Mouse (Mus musculus): ENCODE results near the gene Arhgef25.
A peak's percentile ranks its signal among the peaks of the same experiment; 100 is the strongest.
"Not testable (repeated sequence)": the region's sequence is repeated elsewhere in the genome, so short reads cannot be mapped to it uniquely, and the experiment has no call there.

The Arhgef25 gene

DNA sequence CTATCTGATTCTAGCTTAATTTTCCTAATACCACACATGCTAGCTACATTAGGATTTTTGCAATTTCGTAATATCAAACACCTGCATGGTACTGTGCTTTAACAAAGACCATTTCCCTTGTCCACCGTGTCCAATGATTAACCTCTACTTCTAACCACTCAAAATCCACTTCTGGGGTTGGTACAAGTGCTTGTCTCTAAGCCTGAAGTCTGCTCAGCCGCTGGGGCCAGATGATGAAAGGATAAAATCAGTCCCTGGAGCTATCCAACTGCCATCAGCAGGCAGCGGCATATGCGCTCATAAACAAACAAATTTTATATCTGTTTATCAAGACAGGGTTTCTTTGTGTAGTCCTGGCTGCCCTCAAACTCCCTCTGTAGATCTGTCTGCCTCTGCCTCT is 14.7 kb upstream of the Arhgef25 start:
- DNase-seq (ENCODE audit: low read depth): no peak

DNA sequence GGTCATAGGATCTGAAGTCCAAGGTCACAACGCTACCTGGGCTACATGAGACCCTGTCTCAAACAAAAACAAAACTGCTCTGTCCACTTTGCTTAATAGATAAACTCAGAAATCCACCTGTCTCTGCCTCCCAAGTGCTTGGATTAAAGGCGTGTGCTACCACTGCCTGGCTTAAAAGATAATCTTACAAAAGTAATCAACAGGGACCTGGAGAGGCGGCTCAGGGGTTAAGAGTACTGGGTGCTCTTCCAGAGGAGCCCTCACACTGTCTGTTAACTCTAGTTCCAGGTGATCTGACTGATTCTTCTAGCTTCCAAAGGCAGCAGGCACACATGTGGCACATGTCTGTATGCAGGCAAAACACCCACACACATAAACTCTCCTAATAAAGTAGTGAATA is 13.2 kb upstream of the Arhgef25 start:
- DNase-seq (ENCODE audit: low read depth): no peak

DNA sequence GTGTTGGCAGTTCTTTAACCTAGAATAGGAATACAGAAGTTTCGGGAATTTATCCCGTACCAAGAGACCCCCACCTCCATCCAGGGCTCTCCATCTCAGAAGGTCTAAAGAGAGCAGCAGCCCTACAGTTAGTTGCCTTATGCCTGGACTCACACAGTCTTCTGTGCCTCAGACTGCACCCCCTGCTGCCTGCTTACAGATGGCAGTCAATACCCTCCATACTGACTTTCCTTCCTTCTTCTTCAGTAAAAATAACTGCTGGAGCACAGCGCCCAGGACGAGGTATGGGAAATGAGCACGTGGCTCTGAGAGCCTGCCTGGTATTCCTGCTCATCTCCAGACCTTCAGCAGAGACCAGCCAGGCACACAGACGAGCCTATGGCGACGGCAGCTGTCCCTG is 10.4 kb upstream of the Arhgef25 start:
- DNase-seq (ENCODE audit: low read depth): peak; percentile 35

DNA sequence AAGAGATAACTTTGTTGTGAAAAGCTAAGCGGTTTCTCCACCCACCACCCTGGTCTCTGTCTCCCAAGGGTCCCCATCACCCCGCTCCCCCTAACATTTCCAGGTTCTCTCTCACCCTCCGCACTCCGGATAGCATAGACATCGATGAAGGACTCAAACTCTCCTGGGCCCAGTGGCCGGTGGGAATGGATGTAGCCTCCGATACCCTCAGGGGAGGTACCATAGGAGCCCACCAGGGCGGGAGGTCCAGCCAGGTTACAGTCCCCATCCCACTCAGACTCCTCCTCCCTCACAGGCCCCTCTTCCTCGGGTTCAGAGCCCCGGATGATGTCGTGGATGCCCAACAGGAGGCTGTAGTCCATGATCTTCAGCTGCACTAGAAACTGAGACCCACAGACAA is 9.6 kb upstream of the Arhgef25 start:
- DNase-seq (ENCODE audit: low read depth): no peak

DNA sequence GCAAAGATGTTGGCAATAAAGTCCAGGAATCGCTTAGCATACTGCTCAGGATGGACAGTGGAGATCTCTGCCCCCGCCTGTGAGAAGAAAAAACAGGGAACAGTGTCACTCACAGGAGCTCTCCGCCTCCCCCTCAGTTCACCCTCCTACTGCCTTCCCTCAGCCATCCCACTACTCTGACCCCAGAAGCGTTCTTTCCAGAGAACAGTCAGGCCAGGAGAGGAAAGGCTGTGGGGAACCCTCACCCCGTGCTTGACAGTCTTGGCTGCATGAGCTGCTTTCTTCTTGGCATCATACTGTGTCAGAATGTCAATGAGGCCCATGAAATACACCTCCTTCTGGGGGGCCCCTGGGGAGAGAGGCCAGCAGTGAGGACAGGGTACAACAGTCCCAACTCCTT is 9.2 kb upstream of the Arhgef25 start:
- no peak for DNase-seq (ENCODE audit: low read depth)

DNA sequence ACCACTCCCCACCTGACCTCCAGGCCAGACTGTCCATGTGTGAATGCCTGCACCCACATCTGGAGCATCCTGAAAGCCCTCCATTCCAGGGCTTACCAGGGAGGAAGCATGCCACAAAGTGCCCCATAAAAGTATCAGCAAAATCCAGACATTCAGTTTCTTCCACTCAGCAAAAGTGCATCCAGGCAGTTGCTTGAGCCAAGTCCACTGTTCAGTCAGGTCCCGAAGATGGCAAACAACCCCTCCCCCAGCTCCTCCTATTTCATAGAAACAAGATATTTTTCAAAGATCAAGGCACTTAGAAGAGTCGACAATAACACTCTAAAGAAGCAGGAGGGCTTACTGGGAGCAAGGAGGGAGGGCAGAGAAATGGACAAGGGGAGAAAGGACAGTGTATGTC is 8.6 kb upstream of the Arhgef25 start:
- no peak for DNase-seq (ENCODE audit: low read depth)

DNA sequence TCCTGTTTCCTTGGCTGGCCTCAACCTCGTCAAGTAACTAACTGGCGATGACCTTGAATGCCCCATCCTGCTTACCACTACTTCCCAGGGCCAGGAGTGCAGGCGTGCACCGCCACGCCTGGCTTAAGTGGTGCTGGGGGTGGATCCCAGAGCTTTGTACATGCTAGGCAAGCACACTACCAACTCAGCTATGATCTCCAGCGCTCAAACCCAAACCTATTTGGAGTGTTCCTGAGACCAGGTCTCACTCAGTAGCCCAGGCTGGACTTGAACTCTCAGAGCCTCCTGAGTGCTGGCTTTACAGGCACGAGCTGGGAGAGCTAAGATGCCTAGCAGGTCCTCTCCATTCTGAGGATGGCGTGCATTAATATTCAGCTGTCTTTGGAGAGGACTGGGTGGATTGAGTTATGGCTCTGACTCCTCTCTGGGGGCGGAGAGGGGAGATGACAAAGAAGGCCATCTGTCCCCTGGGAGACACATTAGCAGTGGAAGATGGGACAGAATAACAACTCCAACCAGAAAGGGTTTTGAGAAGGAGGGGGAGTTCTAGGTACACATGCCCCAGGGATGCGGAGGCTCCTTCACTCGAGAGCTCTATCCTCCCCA is 7.7 kb upstream of the Arhgef25 start:
- DNase-seq (ENCODE audit: low read depth): no peak

DNA sequence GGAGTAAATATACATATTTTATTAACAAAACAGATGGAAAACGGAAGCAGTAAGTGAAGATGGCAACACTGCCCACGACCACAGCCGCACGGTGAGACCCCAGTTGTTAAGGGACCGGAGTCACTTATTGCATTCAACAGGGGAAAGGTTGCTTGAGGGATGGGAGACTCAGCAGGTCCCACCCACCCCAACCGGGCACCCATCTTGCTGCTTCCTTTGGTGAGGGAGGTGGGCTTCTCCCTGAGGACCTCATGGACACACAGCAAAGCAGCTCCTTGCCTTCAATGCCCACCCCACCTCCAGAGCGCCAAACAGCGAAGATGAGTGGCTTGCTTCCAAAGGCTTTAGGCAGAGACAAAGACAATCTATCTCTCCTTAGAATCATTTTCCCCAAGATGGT is 7.2 kb upstream of the Arhgef25 start:
- DNase-seq (ENCODE audit: low read depth): no peak

DNA sequence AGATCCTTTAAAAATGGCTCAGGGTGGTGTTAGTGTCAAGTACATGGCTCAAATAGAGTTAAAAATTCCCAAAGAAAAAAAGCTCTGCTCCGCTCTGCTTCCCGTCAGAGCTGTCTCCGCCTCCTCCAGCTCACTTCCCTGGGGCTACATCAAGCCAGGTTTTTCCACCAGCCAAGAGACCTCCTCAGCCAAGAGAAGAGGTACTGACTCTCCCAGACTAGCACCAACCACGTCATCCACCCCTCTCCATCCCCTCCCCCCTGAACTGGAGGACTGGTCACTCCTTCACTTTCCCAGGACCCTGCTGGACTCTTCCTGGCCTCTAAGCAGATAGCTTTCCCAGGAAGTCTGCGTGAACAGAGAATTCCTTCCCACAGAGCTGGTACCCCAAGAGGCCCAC is 6.5 kb upstream of the Arhgef25 start:
- peak; percentile 95 for DNase-seq (ENCODE audit: low read depth)

DNA sequence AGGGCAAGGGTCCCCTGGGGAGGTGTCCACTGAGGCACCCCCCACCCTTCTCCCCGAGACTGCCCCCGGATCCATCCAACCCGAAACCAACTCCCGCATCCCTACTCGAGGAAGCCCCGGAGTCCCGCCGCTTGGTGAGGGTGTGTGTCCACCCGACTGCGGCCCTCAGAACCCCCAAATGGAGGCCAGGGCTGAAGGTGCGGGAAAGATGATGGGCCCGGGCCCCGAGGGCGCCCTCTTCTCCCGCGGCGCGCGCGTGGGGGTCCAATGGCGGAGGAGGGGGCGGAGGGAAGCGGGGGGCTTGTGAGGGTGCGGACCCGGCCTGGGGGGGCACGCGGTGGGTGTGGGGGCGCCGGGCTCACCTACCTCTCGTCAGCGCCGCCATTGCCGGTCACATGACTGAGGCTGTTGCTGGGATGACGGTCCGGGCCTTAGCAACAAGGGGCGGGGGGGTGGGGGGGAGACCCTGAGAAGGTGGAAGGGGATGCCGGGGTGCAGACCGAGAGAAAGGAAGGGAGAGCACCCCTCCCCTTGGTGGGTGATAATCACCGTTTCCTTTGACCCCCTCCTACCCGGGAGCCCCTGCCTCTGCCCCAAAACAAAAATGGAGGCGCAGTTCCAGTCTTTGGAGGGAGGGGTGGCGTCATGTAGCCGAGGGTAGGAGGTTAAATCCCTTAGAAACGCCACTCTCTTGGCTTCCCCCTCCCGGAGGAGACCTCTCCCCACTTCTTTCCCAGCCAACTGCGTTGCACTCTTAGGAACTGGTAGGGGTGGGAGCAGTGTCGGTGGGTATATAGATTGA is 5.6 kb upstream of the Arhgef25 start, which contains the start of gene Dtx3:
TSS of gene Dtx3 (minus strand) at position 401 of the 802 bp plus-strand sequence.
- DNase-seq (ENCODE audit: low read depth): peak; percentile 75

DNA sequence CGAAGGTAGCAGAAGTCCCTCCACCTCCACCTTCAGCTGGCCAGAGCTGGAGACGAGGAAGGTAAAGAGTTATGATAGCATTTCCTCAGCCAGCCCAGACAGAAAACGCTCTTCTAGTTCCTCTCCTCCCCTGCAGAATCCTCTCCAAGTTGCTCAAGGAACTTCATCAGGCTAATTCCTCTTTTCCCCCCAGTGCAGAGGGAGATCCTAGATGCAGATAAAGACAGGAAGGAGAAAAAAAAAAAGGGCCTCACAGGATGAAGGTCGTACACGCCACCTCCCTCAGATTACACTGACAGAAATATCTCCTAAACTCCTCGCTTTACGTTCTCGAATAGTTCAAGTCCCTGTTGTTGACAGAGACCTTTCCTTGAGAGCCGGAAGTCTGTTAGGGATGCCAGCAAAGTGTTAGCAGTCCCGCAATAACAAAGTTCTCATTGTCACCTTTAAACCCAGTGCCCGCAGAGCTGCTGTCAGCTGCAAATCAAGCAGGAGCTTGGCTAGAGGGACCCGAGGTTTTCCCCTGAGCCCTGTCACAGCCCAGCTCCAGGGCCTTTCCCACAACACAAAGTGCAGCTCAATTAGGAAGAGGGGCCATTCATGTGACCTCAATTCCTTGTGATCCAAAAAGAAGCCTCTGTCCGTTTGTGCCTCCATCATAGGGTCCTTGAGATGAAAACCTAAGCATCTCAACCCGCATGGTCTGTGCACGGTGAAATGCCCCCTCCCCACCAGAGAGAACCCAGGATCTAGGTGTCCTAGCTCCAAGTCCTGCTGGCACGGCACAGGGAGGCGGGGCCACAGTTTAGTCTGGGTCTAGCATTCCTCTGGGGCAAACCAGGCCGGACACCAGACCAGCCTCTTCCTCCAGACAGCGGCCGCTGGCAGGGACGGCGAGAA is 4.8 kb upstream of the Arhgef25 start:
- peak; percentile 84 for DNase-seq (ENCODE audit: low read depth)

DNA sequence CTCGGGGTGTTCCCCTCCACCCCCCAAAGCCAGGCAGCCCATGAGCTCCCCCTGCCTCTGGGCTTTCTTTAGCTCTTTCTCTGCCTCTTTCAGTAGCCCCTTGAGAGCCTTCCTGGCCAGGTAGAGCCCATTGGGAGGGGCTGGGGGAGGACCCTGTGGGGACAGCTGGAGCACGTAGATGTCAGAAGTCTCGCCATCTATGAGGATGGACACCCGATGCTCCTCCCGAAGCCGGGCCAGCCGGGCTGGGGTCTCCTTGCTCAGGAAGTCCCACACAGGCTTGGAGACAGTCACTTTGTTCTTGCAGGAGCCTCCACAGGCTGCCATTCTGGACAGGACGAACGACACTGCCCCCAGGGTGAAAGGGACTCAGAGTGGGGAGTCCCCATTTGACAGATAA is 3.1 kb upstream of the Arhgef25 start:
- DNase-seq (ENCODE audit: low read depth): no peak

DNA sequence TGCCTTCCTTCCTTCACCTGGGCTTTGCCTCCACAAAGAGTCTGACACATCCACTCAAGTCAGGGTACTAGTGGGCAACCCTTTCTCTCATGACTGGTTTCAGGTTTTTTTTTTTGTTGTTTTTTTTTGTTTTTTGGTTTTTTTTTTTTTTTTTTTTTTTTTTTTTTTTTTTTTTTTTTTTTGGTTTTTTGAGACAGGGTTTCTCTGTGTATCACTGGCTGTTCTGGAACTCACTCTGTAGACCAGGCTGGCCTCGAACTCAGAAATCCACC is 2.1 kb upstream of the Arhgef25 start:
- not testable (repeated sequence) for DNase-seq (ENCODE audit: low read depth)

DNA sequence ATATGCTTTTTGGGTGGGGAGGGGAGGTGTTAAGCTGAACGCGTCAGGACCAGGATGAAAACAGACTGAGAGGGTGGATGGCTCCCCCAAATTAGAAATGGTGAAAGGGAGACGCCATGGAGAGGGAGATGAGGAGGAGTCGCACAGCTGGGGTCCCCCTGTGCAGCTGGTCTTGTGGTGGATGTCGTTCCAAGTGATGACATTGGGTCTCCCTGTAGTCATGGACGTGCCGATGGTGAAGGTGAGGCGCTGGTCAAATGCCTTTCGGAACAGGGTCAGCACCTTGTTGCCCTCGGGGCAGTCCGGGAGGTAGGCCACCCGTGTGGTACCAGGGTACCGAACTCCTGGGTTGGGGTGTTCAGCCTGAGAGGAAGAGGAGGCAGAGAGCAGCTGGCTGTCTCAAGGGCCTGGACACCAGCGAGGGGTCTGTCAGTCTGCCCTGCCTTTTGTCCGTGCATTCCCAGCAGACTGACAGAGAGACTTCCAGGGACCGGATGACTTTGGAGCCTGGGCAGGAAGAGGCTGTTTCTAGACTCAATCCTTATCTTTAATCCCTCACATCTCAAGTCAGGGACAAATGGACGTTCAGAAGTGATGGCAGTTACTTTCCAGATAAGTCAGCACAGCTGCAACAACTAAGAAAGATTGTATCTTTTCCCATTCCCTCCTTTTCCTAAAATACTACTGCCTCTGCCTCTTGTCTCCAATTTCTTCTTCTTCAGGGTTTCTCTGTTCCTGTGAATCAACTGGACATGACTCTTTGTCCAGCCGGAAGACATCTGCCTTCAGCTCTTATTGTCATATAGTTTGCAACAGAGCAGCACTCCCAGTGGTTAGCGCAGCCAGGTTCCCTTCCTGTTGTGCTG is 1.5 kb upstream of the Arhgef25 start:
- DNase-seq (ENCODE audit: low read depth): no peak

DNA sequence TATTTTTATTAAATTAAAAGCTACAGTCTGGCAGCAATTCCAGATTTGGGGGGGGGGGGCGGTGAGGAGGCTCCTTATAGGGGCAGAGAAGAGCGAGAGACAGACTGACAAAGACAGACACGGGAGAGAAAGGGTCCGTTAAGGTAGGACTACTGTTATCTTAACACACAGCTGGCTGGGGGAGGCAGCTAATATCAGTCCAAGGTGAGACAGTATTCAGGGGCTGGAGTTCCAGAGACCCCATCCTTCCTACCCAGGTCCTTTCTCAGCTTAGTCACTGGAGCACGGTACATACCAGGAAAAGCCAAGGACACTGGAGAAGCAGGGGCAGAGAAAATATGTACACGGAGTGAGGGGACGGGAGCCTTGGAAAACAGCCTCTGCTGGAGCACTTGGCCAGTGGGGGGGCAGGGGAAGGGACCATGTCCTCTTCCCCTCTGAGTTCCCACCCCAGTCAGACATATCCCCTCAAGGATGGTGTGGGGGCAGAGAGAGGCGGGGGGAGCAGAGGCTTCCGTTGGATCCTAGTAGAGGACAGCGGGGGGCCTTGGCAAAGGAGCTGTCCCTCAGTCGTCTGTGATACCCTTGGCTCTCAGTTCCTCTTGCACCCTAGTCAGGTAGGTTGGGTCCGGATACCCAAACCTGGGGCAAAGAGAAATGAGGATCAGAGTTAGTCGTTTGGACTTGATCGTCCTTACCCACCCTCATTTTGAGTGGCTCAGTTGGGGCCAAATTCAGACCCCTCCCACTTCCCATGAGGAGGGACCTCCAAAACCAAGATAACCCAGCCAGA is 711 bp upstream of the Arhgef25 start:
- peak; percentile 25 for DNase-seq (ENCODE audit: low read depth)

DNA sequence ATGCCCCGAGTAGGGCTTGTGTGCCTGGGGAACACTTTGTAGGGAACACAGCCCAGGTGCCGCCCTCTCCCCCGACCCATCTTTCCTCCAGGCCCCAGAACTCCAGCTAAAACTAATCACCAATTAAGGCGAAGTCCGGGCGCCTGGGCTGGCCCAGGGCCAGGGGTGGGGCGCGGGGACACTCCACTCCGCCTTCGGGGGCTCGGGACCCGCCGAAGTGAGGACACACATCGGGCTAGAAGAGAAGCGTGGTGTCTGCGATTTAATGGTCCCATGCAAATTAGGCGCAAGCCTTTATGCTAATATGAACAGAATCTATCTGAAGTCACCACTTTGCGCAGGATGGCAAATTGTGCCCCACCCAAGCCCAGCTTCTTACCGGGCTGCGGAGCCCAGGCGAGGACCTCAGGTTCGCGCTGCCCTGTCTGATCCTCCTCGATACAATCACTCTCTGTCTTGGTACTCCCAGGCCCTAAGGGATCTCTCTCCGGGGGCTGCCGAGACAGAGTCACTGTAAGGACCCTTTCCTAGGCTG is 700 bp downstream of the Arhgef25 start:
- DNase-seq (ENCODE audit: low read depth): peak; percentile 75

DNA sequence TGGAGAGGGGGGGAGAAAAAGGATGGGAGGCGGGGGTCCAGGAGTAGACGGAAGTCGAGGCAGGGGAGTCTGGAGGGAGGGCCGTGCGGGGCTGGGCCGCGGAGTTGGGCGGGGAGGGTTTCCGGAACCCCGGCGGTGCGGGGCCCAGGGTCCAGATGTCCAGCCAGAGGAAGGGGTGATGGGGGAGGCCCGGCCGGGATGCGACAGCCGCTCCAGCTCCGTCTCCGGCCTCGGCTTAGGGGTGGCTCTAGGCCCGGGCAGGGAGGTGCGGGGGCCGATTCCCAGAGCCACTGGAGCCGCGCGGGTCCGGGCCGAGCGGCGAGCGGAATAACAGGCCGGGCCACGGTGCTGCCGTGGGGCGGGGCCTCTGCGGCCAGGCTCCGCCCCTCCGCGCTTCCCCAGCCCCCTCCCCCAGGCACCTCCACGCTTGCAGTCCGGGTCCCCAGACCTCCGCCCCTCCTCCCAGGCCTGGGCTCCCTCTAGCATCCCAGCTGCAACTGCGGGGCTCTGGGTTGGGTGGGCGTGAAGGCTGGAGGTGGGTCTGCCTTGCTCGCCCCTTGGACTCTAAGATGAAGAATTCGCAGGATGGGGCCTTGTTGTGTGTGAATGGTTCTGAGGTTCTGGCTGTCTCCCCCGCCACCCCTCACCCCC is 1.3 kb downstream of the Arhgef25 start:
- DNase-seq (ENCODE audit: low read depth): peak; percentile 92

DNA sequence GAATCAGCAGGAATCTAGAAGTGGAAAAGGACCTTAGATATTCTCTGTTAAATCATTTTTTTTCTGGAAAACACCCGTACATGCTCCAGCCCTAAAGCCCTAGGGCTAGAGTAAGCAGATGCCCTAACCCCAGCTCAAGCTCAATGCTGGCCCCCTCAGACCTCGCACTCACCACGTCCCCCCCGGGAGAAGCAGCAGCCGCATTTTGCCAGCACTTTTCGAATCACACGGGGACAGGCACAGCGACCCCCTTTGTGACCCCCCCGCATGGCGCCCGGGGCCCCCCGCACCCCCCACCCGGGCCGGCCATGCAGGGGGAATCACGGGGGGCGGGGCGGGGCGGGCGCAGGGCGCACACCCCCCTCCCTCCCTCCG is 1.8 kb downstream of the Arhgef25 start:
- DNase-seq (ENCODE audit: low read depth): no peak

DNA sequence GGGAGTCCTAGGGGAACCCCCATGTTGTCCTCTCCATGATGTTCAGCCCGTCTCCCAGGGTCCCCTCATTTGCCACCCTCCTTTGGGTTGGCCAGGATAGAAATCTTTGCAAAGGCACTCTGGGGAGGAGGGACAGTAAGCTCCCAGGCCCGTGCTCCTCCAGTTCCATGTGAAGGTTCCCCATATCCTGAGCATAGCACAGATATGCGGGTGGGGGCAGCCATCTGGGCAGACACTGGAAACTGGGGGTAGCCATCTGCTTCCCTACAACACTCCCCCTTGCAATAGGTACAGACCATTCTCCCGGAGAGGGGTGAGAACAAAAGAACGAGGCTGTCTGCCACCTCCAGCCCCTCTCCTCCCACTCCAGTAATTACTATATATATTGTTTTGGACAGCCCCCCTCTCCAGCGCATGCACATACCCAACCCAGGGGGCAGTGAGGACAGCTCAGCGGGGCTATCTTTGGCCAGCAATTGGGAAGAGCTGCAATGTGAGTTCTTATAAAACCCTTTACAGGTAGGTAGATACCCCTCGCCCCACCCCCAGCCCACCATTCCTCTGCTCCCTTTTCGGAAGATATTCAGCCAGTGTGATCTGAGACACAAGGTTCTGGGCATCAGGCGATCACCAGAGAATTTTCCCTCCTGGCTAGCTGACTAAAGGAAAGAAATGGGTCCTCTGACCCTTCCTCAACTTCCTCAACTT is 2.4 kb downstream of the Arhgef25 start:
- no peak for DNase-seq (ENCODE audit: low read depth)

DNA sequence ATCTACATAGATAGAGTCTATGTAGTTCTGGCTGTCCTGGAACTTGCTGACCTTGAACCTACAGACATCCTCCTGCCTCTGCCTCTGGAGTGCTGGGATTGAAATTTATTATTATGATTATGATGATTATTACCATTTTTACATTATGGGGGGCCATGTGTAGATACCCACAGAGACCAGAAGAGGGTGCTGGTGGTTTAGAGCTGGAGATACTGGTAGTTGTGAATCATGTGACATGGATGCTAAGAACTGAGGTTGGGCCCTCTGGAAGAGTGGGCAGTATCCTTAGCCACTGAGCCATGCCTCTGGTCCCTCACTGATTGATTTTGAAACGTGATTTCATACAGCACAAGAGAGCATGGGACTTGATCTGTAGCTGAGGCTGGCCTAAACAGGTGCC is 3.4 kb downstream of the Arhgef25 start:
- DNase-seq (ENCODE audit: low read depth): peak; percentile 59
